Mouse (Mus musculus): Measurements from ENCODE around the gene Zfp979. TPM values are rescaled to one million over a fixed set of nuclear protein-coding genes. Genes with fewer than 3 reads are reported as not detected.
"Not testable (repeated sequence)": the region's sequence is repeated elsewhere in the genome, so short reads cannot be mapped to it uniquely, and the experiment has no call there.

The Zfp979 gene
- polyA plus RNA-seq (2014; fragmentation: Nextera tagmentation; extraction: Ambion mirVana): 3.2 and 3.3 TPM in 2 replicates

GRCm38 (mm10) chr4:147642413-147642812, at the start of gene Zfp979:
Zfp979 (minus strand) TSS chr4:147642513.
- not testable (repeated sequence) for H3K4me3 ChIP-seq (ENCODE audit: low read depth, low read length); H3K27ac ChIP-seq (ENCODE audit: low read depth, low read length); ATAC-seq (ENCODE audit: low read depth); H3K27me3 ChIP-seq (ENCODE audit: control insufficient read depth, insufficient read depth, low read length); H3K36me3 ChIP-seq (ENCODE audit: control insufficient read depth, insufficient read depth, low read length); H3K4me2 ChIP-seq (ENCODE audit: low read depth, low read length); H3K9me3 ChIP-seq (ENCODE audit: control insufficient read depth, low read length); H3K9ac ChIP-seq (replicated peaks; ENCODE audit: low read depth, low read length); H3K4me1 ChIP-seq (ENCODE audit: control insufficient read depth, insufficient read depth, low read length)
- WGBS: no CpG with 5 or more reads among the region's 6 CpGs

- not testable (repeated sequence) for H3K4me3 ChIP-seq (ENCODE audit: low read depth, low read length); H3K4me2 ChIP-seq (ENCODE audit: low read depth, low read length); ATAC-seq (ENCODE audit: low read depth); H3K4me1 ChIP-seq (ENCODE audit: control insufficient read depth, insufficient read depth, low read length); H3K27ac ChIP-seq (ENCODE audit: low read depth, low read length); H3K27me3 ChIP-seq (ENCODE audit: control insufficient read depth, insufficient read depth, low read length); H3K9ac ChIP-seq (replicated peaks; ENCODE audit: low read depth, low read length); H3K36me3 ChIP-seq (ENCODE audit: control insufficient read depth, insufficient read depth, low read length); H3K9me3 ChIP-seq (ENCODE audit: control insufficient read depth, low read length)
- WGBS: 91% methylated on average over 4 of the region's 5 CpGs
Observed at GRCm38 (mm10) chr4:147655245-147655644, 12.9 kb upstream of the Zfp979 start.

- WGBS: no CpG with 5 or more reads among the region's 3 CpGs
- H3K4me1 ChIP-seq (ENCODE audit: control insufficient read depth, insufficient read depth, low read length): not testable (repeated sequence)
Observed at GRCm38 (mm10) chr4:147647407-147647806, 5.1 kb upstream of the Zfp979 start.

GRCm38 (mm10) chr4:147641932-147642331, 381 bp downstream of the Zfp979 start:
- not testable (repeated sequence) for H3K4me1 ChIP-seq (ENCODE audit: control insufficient read depth, insufficient read depth, low read length); H3K4me3 ChIP-seq (ENCODE audit: low read depth, low read length); H3K27me3 ChIP-seq (ENCODE audit: control insufficient read depth, insufficient read depth, low read length); H3K9me3 ChIP-seq (ENCODE audit: control insufficient read depth, low read length); H3K36me3 ChIP-seq (ENCODE audit: control insufficient read depth, insufficient read depth, low read length); ATAC-seq (ENCODE audit: low read depth); H3K4me2 ChIP-seq (ENCODE audit: low read depth, low read length); H3K27ac ChIP-seq (ENCODE audit: low read depth, low read length); H3K9ac ChIP-seq (replicated peaks; ENCODE audit: low read depth, low read length)
- 46% methylated on average over 2 of the region's 3 CpGs for WGBS

More at GRCm38 (mm10) chr4:147647407-147647806, 5.1 kb upstream of the Zfp979 start:
- not testable (repeated sequence) for H3K27me3 ChIP-seq (ENCODE audit: control insufficient read depth, insufficient read depth, low read length); ATAC-seq (ENCODE audit: low read depth); H3K9me3 ChIP-seq (ENCODE audit: control insufficient read depth, low read length); H3K4me3 ChIP-seq (ENCODE audit: low read depth, low read length); H3K27ac ChIP-seq (ENCODE audit: low read depth, low read length); H3K36me3 ChIP-seq (ENCODE audit: control insufficient read depth, insufficient read depth, low read length); H3K9ac ChIP-seq (replicated peaks; ENCODE audit: low read depth, low read length); H3K4me2 ChIP-seq (ENCODE audit: low read depth, low read length)

GRCm38 (mm10) chr4:147633818-147634262, 8.5 kb downstream of the Zfp979 start:
- WGBS: no CpG with 5 or more reads among the region's 2 CpGs
- not testable (repeated sequence) for H3K27ac ChIP-seq (ENCODE audit: low read depth, low read length); H3K9me3 ChIP-seq (ENCODE audit: control insufficient read depth, low read length); H3K36me3 ChIP-seq (ENCODE audit: control insufficient read depth, insufficient read depth, low read length); H3K27me3 ChIP-seq (ENCODE audit: control insufficient read depth, insufficient read depth, low read length); H3K4me3 ChIP-seq (ENCODE audit: low read depth, low read length); H3K4me1 ChIP-seq (ENCODE audit: control insufficient read depth, insufficient read depth, low read length); H3K4me2 ChIP-seq (ENCODE audit: low read depth, low read length); H3K9ac ChIP-seq (replicated peaks; ENCODE audit: low read depth, low read length)
- ATAC-seq (ENCODE audit: low read depth): peak; percentile 49; the same call in 1 of the 2 replicates

GRCm38 (mm10) chr4:147606511-147606910, 35.8 kb downstream of the Zfp979 start:
- H3K9me3 ChIP-seq (ENCODE audit: control insufficient read depth, low read length); H3K9ac ChIP-seq (replicated peaks; ENCODE audit: low read depth, low read length); H3K36me3 ChIP-seq (ENCODE audit: control insufficient read depth, insufficient read depth, low read length); H3K27ac ChIP-seq (ENCODE audit: low read depth, low read length); ATAC-seq (ENCODE audit: low read depth); H3K4me1 ChIP-seq (ENCODE audit: control insufficient read depth, insufficient read depth, low read length); H3K27me3 ChIP-seq (ENCODE audit: control insufficient read depth, insufficient read depth, low read length); H3K4me2 ChIP-seq (ENCODE audit: low read depth, low read length); H3K4me3 ChIP-seq (ENCODE audit: low read depth, low read length): not testable (repeated sequence)
- WGBS: 87% methylated on average over 6 of the region's 6 CpGs

- Histone ChIP-seq H3K9ac (replicated peaks; ENCODE audit: low read depth, low read length) (no peak overlapping the region), H3K4me2 (ENCODE audit: low read depth, low read length) (no peak overlapping the region), H3K27me3 (ENCODE audit: control insufficient read depth, insufficient read depth, low read length) (no peaks in the 10 kb centered on the region), H3K27ac (ENCODE audit: low read depth, low read length) (no peak overlapping the region), H3K4me1 (ENCODE audit: control insufficient read depth, insufficient read depth, low read length) (no peaks in the 10 kb centered on the region), H3K36me3 (ENCODE audit: control insufficient read depth, insufficient read depth, low read length) (no peaks in the 10 kb centered on the region), H3K9me3 (ENCODE audit: control insufficient read depth, low read length) (no peaks in the 10 kb centered on the region), H3K4me3 (ENCODE audit: low read depth, low read length) (no peak overlapping the region)
- 82% methylated on average over 4 of the region's 4 CpGs for WGBS
- no peak for ATAC-seq (ENCODE audit: low read depth)
Observed at GRCm38 (mm10) chr4:147605521-147605920, 36.8 kb downstream of the Zfp979 start.

GRCm38 (mm10) chr4:147603806-147604205, 38.5 kb downstream of the Zfp979 start:
- Histone ChIP-seq H3K36me3 (ENCODE audit: control insufficient read depth, insufficient read depth, low read length) (no peaks in the 10 kb centered on the region), H3K9ac (replicated peaks; ENCODE audit: low read depth, low read length) (no peak overlapping the region), H3K27ac (ENCODE audit: low read depth, low read length) (no peak overlapping the region), H3K9me3 (ENCODE audit: control insufficient read depth, low read length) (no peaks in the 10 kb centered on the region), H3K4me3 (ENCODE audit: low read depth, low read length) (no peak overlapping the region), H3K4me2 (ENCODE audit: low read depth, low read length) (no peak overlapping the region), H3K27me3 (ENCODE audit: control insufficient read depth, insufficient read depth, low read length) (no peaks in the 10 kb centered on the region), H3K4me1 (ENCODE audit: control insufficient read depth, insufficient read depth, low read length) (no peaks in the 10 kb centered on the region)
- ATAC-seq (ENCODE audit: low read depth): no peak
- 85% methylated on average over 4 of the region's 4 CpGs for whole genome bisulfite sequencing

GRCm38 (mm10) chr4:147601881-147602280, 40.4 kb downstream of the Zfp979 start:
- 51% methylated on average over 1 of the region's 1 CpGs for WGBS
- Histone ChIP-seq H3K9ac (replicated peaks; ENCODE audit: low read depth, low read length) (no peak overlapping the region), H3K4me2 (ENCODE audit: low read depth, low read length) (no peak overlapping the region), H3K36me3 (ENCODE audit: control insufficient read depth, insufficient read depth, low read length) (no peaks in the 10 kb centered on the region), H3K27ac (ENCODE audit: low read depth, low read length) (no peak overlapping the region), H3K4me1 (ENCODE audit: control insufficient read depth, insufficient read depth, low read length) (no peaks in the 10 kb centered on the region), H3K27me3 (ENCODE audit: control insufficient read depth, insufficient read depth, low read length) (no peaks in the 10 kb centered on the region), H3K4me3 (ENCODE audit: low read depth, low read length) (no peak overlapping the region), H3K9me3 (ENCODE audit: control insufficient read depth, low read length) (no peaks in the 10 kb centered on the region)
- ATAC-seq (ENCODE audit: low read depth): no peak

All from neural tube, embryonic 14.5 days (tissue).